Mouse (Mus musculus): ENCODE measurements around the gene 1110002E22Rik.

Gene 1110002E22Rik

DNA sequence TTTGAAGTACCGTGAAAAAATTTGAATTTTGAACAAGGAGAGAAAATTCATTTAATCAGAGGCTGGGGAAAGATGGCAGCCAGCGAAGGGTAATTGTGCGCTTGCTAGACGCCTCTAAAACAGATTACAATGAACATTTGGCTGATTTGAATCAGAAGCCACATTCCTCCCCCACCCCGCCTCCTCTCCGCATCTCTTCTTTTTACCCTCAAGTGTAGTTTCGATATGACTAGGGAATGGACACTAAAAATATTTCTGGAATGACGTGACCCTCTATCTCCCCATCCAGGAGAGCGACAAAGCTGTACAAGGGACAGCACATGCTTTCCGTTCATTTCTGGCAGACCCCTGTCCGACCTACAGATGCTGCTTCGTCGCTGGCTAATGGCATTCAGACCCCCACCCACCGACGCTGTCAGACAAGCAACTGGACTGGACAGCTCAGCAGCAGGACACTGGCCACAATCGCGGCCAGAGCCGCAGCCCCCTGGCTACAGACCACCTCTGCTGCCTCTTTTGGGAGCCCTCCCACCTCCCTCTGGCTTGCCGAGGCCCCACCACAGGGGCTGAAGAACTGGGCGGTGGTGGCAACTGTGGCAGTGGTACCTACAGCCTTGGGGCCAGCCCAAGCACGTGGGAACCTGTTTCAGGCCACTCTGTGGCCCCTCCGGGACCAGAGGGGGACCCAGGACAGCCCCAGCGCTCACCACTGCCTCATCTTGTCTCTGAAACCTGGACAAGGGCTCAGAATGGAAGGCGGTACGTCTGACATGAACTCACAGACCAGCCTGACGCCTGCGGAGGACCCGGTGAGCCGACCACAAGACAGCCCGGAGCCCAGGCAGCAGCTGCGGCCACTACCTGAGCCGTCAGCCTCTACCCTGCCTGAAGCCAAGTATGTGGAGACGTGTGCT lies at the start of gene 1110002E22Rik:
TSS of gene 1110002E22Rik (plus strand) at position 321 of the 914 bp plus-strand sequence.
- in situ Hi-C loops (cut with MseI, MboI) = no loop called here

- in situ Hi-C loops (cut with MseI, MboI) = no loop called here
These were observed 48.0 kb upstream of the 1110002E22Rik start for GRCm38 (mm10) chr3:138016810-138017209.

GRCm38 (mm10) chr3:138022003-138022402 lies 42.8 kb upstream of the 1110002E22Rik start:
- in situ Hi-C loops (cut with MseI, MboI) = no loop called here

DNA sequence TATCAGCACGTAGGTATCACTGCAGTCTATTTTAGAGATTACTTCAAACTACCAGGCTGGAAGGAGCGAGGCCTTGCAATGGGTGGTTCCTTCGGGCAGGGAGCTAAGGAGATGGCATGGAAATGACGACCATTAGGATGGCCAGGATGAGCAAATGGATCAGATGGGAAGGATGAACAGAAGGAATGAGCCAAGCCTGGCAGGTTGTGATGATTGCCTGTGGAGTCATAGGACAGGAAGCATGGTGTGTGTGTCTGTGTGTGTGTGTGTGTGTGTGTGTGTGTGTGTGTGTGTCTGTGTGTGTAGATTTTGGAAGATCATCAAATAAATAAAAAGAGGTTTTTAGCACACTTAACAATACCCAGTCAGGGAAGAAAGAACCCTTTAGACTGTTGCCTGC lies 42.2 kb upstream of the 1110002E22Rik start:
- in situ Hi-C loops (cut with MseI, MboI) = no loop called here

- in situ Hi-C loops (cut with MseI, MboI) = no loop called here
These were observed 38.6 kb upstream of the 1110002E22Rik start for GRCm38 (mm10) chr3:138026286-138026685.

DNA sequence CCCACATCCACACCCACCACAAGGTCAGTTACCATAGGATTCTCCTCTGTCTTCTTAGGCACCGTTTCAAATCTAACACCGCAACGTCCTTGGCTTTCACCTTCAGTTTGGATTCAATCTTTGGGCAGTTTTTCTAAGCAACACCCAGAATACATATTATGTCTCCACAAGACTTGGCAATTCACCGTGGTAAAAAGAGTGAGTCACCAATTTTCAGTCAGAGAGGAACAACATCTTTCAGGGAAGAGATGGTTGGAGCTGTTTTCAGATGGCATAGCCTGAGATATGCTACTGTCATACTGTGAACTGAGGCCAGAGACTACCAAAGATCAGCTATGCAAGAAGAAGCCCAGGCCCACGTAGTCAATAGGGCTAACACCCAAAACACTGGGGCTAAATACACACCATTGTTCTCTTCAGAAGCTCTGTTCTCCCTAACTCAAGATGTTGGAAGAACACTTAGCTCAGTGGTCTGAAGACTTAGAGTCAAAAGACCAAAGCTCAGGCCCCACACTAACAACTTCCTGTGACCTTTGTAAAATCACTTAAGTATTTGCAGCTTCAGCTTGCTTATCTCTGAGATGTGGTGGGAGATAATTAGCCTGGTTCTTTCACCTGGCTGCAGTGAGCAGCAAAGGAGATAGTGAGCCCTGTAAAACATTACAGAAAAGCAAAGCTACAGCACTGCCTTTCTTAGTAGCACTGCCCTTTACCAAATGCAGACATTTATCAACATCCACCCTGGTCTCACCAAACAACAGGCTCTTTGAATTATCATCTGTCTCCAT lies 37.1 kb upstream of the 1110002E22Rik start:
- in situ Hi-C loops (cut with MseI, MboI) = no loop called here

DNA sequence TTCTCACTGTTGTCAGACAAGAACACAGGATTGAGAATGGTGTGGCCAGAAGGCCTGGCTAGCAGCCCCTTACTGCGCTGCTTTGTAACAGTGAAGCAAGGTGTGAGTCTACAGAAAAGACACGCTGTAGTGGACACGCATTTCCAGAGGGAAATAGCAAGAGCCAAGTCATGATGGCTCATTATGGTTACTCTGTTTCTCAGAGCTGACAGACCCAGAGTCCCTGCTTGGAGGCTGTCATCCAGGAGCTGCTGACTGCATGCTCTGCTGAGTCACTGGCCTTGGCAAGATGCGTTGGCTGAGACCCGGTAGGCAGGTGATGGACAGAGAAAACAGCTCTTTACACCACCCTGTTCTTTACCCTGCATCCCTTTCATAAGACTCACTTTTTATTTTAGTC lies 35.5 kb upstream of the 1110002E22Rik start:
- in situ Hi-C loops (cut with MseI, MboI) = no loop called here

DNA sequence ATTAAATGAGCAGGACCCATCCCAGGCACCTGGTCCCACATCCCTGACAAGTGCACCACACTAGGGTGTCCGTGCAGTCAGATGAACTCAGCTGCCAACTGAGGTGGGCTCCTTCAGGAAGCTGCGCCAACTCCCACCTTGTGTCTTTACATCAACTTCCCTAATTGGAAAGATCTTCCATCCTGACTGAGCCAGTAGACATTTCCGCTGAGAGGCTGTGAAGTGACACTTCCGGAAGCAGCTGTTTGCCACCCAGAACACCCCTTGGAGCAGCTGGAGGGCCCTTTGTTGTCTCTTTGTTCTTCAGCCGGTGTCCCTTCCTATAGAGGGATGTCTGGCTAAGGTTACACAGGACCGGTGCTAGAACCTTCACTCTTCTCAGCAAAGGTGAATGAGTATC lies 34.3 kb upstream of the 1110002E22Rik start:
- in situ Hi-C loops (cut with MseI, MboI) = no loop called here

DNA sequence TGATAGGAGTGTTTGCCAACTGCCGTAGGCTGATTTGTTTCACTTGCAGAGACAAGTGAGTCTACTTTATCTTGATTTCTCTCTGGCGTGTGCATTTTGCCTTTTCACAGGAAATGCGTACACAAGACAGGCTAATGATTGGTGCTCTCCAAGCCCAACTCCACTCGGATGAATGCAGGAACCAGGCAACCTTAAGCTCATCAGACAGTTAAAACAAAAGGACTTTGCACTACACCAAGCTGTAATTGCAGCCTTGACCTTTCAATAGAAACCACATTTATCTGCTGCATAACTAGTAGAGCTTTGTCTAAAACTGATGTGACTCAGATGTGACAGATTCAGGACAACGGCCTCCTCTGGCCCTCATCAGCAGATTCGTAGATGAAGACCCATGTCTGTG lies 30.9 kb upstream of the 1110002E22Rik start:
- in situ Hi-C loops (cut with MseI, MboI) = no loop called here

DNA sequence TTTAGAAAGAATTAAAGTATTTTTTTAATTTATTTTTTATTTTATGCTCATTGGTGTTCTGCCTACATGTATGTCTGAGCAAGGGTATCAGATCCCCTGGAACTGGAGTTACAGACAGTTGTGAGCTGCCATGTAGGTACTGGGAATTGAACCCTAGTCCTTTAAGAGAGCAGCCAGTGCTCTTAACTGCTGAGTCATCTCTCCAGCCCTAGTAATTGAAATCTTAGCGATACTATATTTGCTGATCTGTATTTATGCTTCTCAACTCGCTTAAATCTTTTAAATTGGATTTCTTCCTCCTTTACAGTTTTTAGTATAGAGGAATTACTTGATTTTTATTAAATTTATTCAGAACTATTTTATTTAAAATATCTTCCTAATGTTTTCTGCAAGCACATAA lies 23.9 kb upstream of the 1110002E22Rik start:
- in situ Hi-C loops (cut with MseI, MboI) = no loop called here

- in situ Hi-C loops (cut with MseI, MboI) = no loop called here
These were observed 23.1 kb upstream of the 1110002E22Rik start for GRCm38 (mm10) chr3:138041591-138042301.

DNA sequence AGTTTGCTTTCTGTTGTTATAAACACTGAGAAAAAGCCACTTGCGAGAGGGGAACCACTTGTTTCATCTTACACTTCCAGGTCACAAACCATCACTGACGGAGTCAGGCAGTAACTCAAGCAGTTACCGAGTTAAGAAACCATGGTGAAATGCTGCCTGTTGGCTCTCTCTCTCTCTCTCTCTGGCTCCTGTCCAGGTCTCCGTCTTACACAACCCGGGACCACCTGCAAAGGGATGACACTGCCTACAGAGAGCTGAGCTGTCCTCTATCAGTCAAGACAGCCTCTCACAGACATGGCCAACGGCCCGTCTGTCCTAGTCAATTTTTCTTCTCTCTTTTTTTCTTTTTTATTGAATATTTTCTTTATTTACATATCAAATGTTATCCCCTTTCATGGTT lies 21.5 kb upstream of the 1110002E22Rik start:
- in situ Hi-C loops (cut with MseI, MboI) = no loop called here

- in situ Hi-C loops (cut with MseI, MboI) = no loop called here
These were observed 15.3 kb upstream of the 1110002E22Rik start for GRCm38 (mm10) chr3:138049555-138049954.

GRCm38 (mm10) chr3:138050772-138051171 lies 14.1 kb upstream of the 1110002E22Rik start:
- in situ Hi-C loops (cut with MseI, MboI) = no loop called here

GRCm38 (mm10) chr3:138051431-138051830 lies 13.4 kb upstream of the 1110002E22Rik start:
- in situ Hi-C loops (cut with MseI, MboI) = no loop called here

DNA sequence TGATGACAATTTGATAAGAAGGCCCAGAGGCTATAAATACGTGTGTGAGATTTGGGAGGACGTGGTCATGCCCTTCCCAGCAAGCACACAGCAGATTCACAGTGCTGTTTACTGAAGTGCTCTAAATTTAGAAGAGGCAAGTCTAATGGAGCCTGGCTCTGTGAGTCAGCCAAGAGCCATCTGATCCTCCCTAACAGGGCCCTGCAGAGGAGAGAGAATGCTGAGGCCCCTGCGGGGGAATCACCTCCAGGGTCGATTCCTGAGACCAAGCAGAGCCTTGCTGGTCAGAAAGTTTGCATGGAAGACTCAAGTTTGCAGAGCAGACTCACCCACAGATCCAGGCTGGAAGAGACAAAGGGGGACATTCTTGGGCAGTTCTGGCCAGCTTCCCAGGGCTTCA lies 10.9 kb upstream of the 1110002E22Rik start:
- in situ Hi-C loops (cut with MseI, MboI) = no loop called here

DNA sequence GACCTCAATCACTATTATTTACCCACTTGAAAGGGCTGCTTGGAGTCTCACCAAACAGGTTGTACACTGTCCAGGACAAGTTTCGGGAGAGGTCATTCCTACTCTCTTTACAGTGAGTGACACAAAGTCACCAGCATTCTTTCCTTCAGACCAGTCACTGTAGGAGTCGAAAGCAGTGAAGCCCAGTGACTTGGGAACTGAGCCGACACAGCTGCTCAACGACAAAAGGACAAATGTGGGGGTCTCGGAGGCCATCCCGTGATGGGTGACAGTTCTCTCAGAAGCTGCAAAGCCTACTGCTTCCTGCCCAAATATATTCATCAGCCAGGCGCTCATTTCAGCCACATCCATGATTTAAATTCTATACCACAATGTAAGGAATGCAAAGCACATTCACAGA lies 7.9 kb upstream of the 1110002E22Rik start:
- in situ Hi-C loops (cut with MseI, MboI) = no loop called here

GRCm38 (mm10) chr3:138058226-138058625 lies 6.6 kb upstream of the 1110002E22Rik start:
- in situ Hi-C loops (cut with MseI, MboI) = no loop called here

- in situ Hi-C loops (cut with MseI, MboI) = no loop called here
These were observed 4.4 kb upstream of the 1110002E22Rik start for GRCm38 (mm10) chr3:138060429-138060828.

DNA sequence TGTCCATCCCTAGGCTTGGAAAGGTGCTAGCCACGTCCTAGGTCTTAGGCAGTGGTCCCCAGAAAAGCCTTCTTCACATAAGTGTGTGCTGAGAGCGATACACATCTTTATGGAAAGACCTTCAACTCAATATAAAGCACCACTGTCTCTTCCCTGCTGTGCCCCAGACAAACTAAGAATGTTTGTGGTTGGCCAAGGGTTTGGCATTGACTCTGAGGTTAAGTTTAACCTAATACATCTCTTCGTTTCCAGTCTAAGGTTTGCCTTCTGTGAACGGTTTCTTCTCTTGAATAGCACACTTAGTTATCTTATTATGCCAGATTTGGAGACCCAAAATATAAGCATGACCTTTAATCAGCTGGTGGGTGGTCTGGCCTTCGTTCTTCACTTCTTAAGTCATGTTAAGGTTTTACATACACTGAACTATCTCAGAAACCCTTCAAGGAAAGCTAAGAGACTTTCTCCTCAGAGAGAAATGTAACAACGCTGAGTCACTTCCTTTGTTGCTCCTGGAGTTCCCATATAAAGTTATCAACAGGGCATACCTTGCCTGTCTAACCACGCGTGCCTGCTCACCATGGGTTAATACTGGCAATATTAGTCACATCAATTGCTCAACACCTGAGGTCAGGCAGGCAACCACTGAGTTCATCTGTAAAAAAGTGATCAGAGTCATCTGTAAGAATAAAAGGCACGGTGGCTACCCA lies 3.5 kb upstream of the 1110002E22Rik start:
- in situ Hi-C loops (cut with MseI, MboI) = no loop called here

DNA sequence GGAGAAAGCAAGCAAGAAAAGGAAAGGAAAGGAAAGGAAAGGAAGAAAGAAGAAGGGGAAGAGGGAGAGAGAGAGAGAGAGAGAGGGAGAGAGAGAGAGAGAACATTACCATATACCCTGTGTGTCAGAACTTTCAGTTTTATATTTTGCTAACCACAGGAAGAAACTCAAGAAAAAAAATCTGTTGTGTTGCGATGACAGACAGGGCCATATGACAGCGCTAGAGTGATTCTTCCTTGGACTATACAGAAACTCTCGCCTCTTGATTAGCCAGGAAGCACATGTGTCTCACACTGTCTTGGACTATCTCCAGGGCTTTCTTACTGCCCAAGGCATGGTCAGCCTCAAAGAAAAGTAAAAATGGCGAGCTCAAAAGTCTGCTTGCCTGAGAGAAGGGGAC lies 2.2 kb upstream of the 1110002E22Rik start:
- in situ Hi-C loops (cut with MseI, MboI) = no loop called here
